Mouse (Mus musculus) brain, embryonic 14.5 days (tissue): ENCODE results near the gene Afap1.

Experiments
- CTCF ChIP-seq: fragments of 200-500 bp; IDR thresholded peaks from 2 replicates; pipeline ENCODE4 v1.5.1; 2012; ENCODE audit warnings: inconsistent platforms, mild to moderate bottlenecking, moderate library complexity, borderline replicate concordance; ENCODE audit not compliant: insufficient read depth, insufficient read length; ENCODE audit errors: extremely low read depth
- POLR2A ChIP-seq: fragments of 200-500 bp; IDR thresholded peaks from 2 replicates; pipeline ENCODE4 v1.6.1; 2012; ENCODE audit warnings: mild to moderate bottlenecking, inconsistent platforms, borderline replicate concordance; ENCODE audit not compliant: poor library complexity, insufficient read depth, insufficient read length, severe bottlenecking; ENCODE audit errors: extremely low read depth

GRCm38 (mm10) chr5:36040398-36041235, 147.5 kb downstream of the Afap1 start:
- TF ChIP-seq POLR2A (no peak), CTCF (no peak)
